Mouse (Mus musculus): ENCODE measurements around the gene Tcl1b2.
"Not testable (repeated sequence)": the region's sequence is repeated elsewhere in the genome, so short reads cannot be mapped to it uniquely, and the experiment has no call there.

DNA sequence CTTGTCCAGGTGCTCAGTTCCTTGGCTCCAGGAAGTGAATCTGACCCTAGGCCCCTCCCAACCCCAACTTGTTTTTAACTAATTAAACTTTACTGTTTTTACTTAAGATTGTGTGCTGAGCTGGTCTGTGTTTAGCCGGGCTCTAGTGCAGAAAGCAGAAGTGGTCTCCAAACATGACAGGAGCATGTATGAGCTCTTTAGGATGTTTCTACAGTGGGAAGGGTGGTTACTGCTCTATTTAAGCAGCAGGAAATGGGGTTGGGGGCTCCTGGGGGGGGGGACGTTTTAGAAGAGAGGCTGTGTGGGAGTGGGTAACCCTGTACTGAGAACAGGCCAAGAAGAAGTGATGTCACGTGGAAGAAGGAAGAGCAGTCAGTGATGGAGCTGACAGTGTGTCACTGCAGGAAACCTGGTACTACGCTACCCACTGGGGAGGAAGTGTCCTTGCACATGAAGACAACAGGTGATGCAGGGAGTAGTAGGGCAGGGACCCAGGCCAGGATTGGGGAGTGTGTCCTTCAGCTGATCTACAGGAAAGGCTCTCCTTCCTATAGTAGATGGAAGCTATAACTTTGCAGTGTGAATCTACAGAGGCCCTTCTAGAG lies 35.3 kb downstream of the Tcl1b2 start:
- not testable (repeated sequence) for TF ChIP-seq CTCF (IDR thresholded peaks at IDR 0.05; ENCODE audit: control insufficient read depth, insufficient read depth, low read length); POLR2A (IDR thresholded peaks at IDR 0.05; ENCODE audit: borderline replicate concordance, control insufficient read depth, low read depth, low read length)
